ENCODE assay signal across 15 mouse cellular contexts in genomic region chr5:81218500-81219057, GRCm38 (mm10).
DNase-seq lines count a peak whose midpoint lies in the region; ATAC-seq lines count a peak whose summit lies in the region.
"Had no signal": no experiment of that assay in that cellular context is flagged by ENCODE, and none has a peak within 500 bp of the region (broad histone marks: within the 10 kb centered on the region; RNA-seq: fewer than 3 reads in every experiment).

No protein-coding gene starts in this region.

- no peaks in the 10 kb centered on the region for H3K36me3 ChIP-seq in neural tube, embryonic 11.5 days (ENCODE audit: control insufficient read depth, insufficient read depth, low read length)
- H3K36me3 ChIP-seq in hindbrain, embryonic 12.5 days = no peaks in the 10 kb centered on the region
- H3K36me3 ChIP-seq in midbrain, embryonic 12.5 days = no peaks in the 10 kb centered on the region
- H3K36me3 ChIP-seq: intestine, embryonic 15.5 days had no signal

- no peaks in the 10 kb centered on the region for H3K27me3 ChIP-seq in neural tube, embryonic 11.5 days (ENCODE audit: control insufficient read depth, insufficient read depth, low read length)
- H3K27me3 ChIP-seq in hindbrain, embryonic 12.5 days = no peaks in the 10 kb centered on the region
- H3K27me3 ChIP-seq in midbrain, embryonic 12.5 days = no peaks in the 10 kb centered on the region
- H3K27me3 ChIP-seq: intestine, embryonic 15.5 days; megakaryocyte, embryonic 14.5 days had no signal

- ATAC-seq in neural tube, embryonic 11.5 days (ENCODE audit: insufficient read depth, low FRiP score, low TSS enrichment) = peak; percentile 61; the same call in 1 of the 2 replicates
- ATAC-seq in hindbrain, embryonic 12.5 days (ENCODE audit: low FRiP score) = peak; percentile 87
- peak; percentile 88 for ATAC-seq in midbrain, embryonic 12.5 days (ENCODE audit: low FRiP score, low read depth)
- no peak for ATAC-seq in megakaryocyte progenitor cell, adult 5-6 weeks (replicated peaks; ENCODE audit: poor library complexity)
- ATAC-seq: intestine, embryonic 15.5 days had no signal

- H3K4me2 ChIP-seq in neural tube, embryonic 11.5 days (ENCODE audit: low read depth) = no peak overlapping the region
- no peak overlapping the region for H3K4me2 ChIP-seq in hindbrain, embryonic 12.5 days (replicated peaks)
- H3K4me2 ChIP-seq in midbrain, embryonic 12.5 days (replicated peaks) = no peak overlapping the region
- H3K4me2 ChIP-seq: intestine, embryonic 15.5 days; lung, embryonic 14.5 days had no signal

- H3K4me3 ChIP-seq in neural tube, embryonic 11.5 days (ENCODE audit: low read depth, low read length) = no peak overlapping the region
- H3K4me3 ChIP-seq in hindbrain, embryonic 12.5 days = no peak overlapping the region
- no peak overlapping the region for H3K4me3 ChIP-seq in midbrain, embryonic 12.5 days
- H3K4me3 ChIP-seq: intestine, embryonic 15.5 days; megakaryocyte, embryonic 14.5 days had no signal

- WGBS in neural tube, embryonic 11.5 days = 65% methylated on average over 2 of the region's 2 CpGs
- WGBS in hindbrain, embryonic 12.5 days = 44% methylated on average over 2 of the region's 2 CpGs
- WGBS in midbrain, embryonic 12.5 days = 35% methylated on average over 2 of the region's 2 CpGs

- H3K4me1 ChIP-seq in neural tube, embryonic 11.5 days (ENCODE audit: control insufficient read depth, insufficient read depth, low read length) = no peaks in the 10 kb centered on the region
- 0 out of 2 replicates have a peak, but pooled peaks cover 6% of the 10 kb centered on the region for H3K4me1 ChIP-seq in hindbrain, embryonic 12.5 days
- H3K4me1 ChIP-seq in midbrain, embryonic 12.5 days = peaks cover 5% of the 10 kb centered on the region
- H3K4me1 ChIP-seq: intestine, embryonic 15.5 days; megakaryocyte, embryonic 14.5 days had no signal

- no peak for DNase-seq in neural tube, embryonic 11.5 days (ENCODE audit: low spot score)
- DNase-seq in neural tube, embryonic 10.5 days (ENCODE audit: extremely low spot score, low spot score) = no peak
- no peak for DNase-seq in kidney, postnatal 36 days
- DNase-seq in spleen, adult 12 weeks (ENCODE audit: low spot score) = no peak
- DNase-seq: adrenal gland, postnatal 14 days; cerebellum, postnatal 36 days; heart, adult 18-20 months; liver; lung, embryonic 14.5 days; thymus, adult 2 months had no signal

- no peak overlapping the region for H3K9ac ChIP-seq in neural tube, embryonic 11.5 days (ENCODE audit: low read length)
- H3K9ac ChIP-seq in hindbrain, embryonic 12.5 days = no peak overlapping the region
- H3K9ac ChIP-seq in midbrain, embryonic 12.5 days (replicated peaks) = no peak overlapping the region
- H3K9ac ChIP-seq: intestine, embryonic 15.5 days; lung, embryonic 14.5 days had no signal

- no peak overlapping the region for H3K27ac ChIP-seq in neural tube, embryonic 11.5 days (ENCODE audit: low read depth, low read length)
- no peak overlapping the region for H3K27ac ChIP-seq in hindbrain, embryonic 12.5 days
- H3K27ac ChIP-seq in midbrain, embryonic 12.5 days (replicated peaks) = no peak overlapping the region
- H3K27ac ChIP-seq: intestine, embryonic 15.5 days had no signal

- no peaks in the 10 kb centered on the region for H3K9me3 ChIP-seq in neural tube, embryonic 11.5 days (ENCODE audit: control insufficient read depth, low read length)
- H3K9me3 ChIP-seq in hindbrain, embryonic 12.5 days (replicated peaks) = no peaks in the 10 kb centered on the region
- no peaks in the 10 kb centered on the region for H3K9me3 ChIP-seq in midbrain, embryonic 12.5 days
- H3K9me3 ChIP-seq: intestine, embryonic 15.5 days; megakaryocyte, embryonic 14.5 days had no signal
